Mouse (Mus musculus): ENCODE results near the gene Lrrc4c. TPM values are rescaled to one million over a fixed set of nuclear protein-coding genes. Genes with fewer than 3 reads are reported as not detected.

The Lrrc4c gene
- total RNA-seq, 1 experiment from 2014 or later = not detected

- no peak for ATAC-seq (ENCODE audit: extremely low read depth, insufficient number of reproducible peaks, low FRiP score, poor library complexity, severe bottlenecking)
These were observed 187.7 kb downstream of the Lrrc4c start for GRCm38 (mm10) chr2:96505641-96506040.

- ATAC-seq (ENCODE audit: extremely low read depth, insufficient number of reproducible peaks, low FRiP score, poor library complexity, severe bottlenecking) = no peak
These were observed 191.0 kb downstream of the Lrrc4c start for GRCm38 (mm10) chr2:96508991-96509390.

- no peak for ATAC-seq (ENCODE audit: extremely low read depth, insufficient number of reproducible peaks, low FRiP score, poor library complexity, severe bottlenecking)
These were observed 219.5 kb downstream of the Lrrc4c start for GRCm38 (mm10) chr2:96537469-96537868.

- no peak for ATAC-seq (ENCODE audit: extremely low read depth, insufficient number of reproducible peaks, low FRiP score, poor library complexity, severe bottlenecking)
These were observed 229.2 kb downstream of the Lrrc4c start for GRCm38 (mm10) chr2:96547171-96547570.

GRCm38 (mm10) chr2:96573755-96574154, 255.8 kb downstream of the Lrrc4c start:
- no peak for ATAC-seq (ENCODE audit: extremely low read depth, insufficient number of reproducible peaks, low FRiP score, poor library complexity, severe bottlenecking)

- no peak for ATAC-seq (ENCODE audit: extremely low read depth, insufficient number of reproducible peaks, low FRiP score, poor library complexity, severe bottlenecking)
These were observed 259.7 kb downstream of the Lrrc4c start for GRCm38 (mm10) chr2:96577701-96578100.

GRCm38 (mm10) chr2:96580136-96580733, 262.3 kb downstream of the Lrrc4c start:
- no peak for ATAC-seq (ENCODE audit: extremely low read depth, insufficient number of reproducible peaks, low FRiP score, poor library complexity, severe bottlenecking)

- no peak for ATAC-seq (ENCODE audit: extremely low read depth, insufficient number of reproducible peaks, low FRiP score, poor library complexity, severe bottlenecking)
These were observed 267.7 kb downstream of the Lrrc4c start for GRCm38 (mm10) chr2:96585665-96586064.

- ATAC-seq (ENCODE audit: extremely low read depth, insufficient number of reproducible peaks, low FRiP score, poor library complexity, severe bottlenecking) = no peak
These were observed 286.8 kb downstream of the Lrrc4c start for GRCm38 (mm10) chr2:96604801-96605200.

GRCm38 (mm10) chr2:96614121-96614520, 296.2 kb downstream of the Lrrc4c start:
- ATAC-seq (ENCODE audit: extremely low read depth, insufficient number of reproducible peaks, low FRiP score, poor library complexity, severe bottlenecking) = no peak

- ATAC-seq (ENCODE audit: extremely low read depth, insufficient number of reproducible peaks, low FRiP score, poor library complexity, severe bottlenecking) = no peak
These were observed 300.8 kb downstream of the Lrrc4c start for GRCm38 (mm10) chr2:96618691-96619205.

- ATAC-seq (ENCODE audit: extremely low read depth, insufficient number of reproducible peaks, low FRiP score, poor library complexity, severe bottlenecking) = no peak
These were observed 349.1 kb downstream of the Lrrc4c start for GRCm38 (mm10) chr2:96667113-96667512.

GRCm38 (mm10) chr2:96681806-96682205, 363.8 kb downstream of the Lrrc4c start:
- no peak for ATAC-seq (ENCODE audit: extremely low read depth, insufficient number of reproducible peaks, low FRiP score, poor library complexity, severe bottlenecking)

GRCm38 (mm10) chr2:96685328-96685727, 367.4 kb downstream of the Lrrc4c start:
- no peak for ATAC-seq (ENCODE audit: extremely low read depth, insufficient number of reproducible peaks, low FRiP score, poor library complexity, severe bottlenecking)

GRCm38 (mm10) chr2:96705004-96705403, 387.0 kb downstream of the Lrrc4c start:
- ATAC-seq (ENCODE audit: extremely low read depth, insufficient number of reproducible peaks, low FRiP score, poor library complexity, severe bottlenecking) = no peak

- ATAC-seq (ENCODE audit: extremely low read depth, insufficient number of reproducible peaks, low FRiP score, poor library complexity, severe bottlenecking) = no peak
These were observed 389.9 kb downstream of the Lrrc4c start for GRCm38 (mm10) chr2:96707772-96708350.

- ATAC-seq (ENCODE audit: extremely low read depth, insufficient number of reproducible peaks, low FRiP score, poor library complexity, severe bottlenecking) = no peak
These were observed 396.6 kb downstream of the Lrrc4c start for GRCm38 (mm10) chr2:96714561-96714960.

GRCm38 (mm10) chr2:96717353-96717752, 399.4 kb downstream of the Lrrc4c start:
- ATAC-seq (ENCODE audit: extremely low read depth, insufficient number of reproducible peaks, low FRiP score, poor library complexity, severe bottlenecking) = no peak

GRCm38 (mm10) chr2:96723395-96723794, 405.4 kb downstream of the Lrrc4c start:
- no peak for ATAC-seq (ENCODE audit: extremely low read depth, insufficient number of reproducible peaks, low FRiP score, poor library complexity, severe bottlenecking)

GRCm38 (mm10) chr2:96736081-96736480, 418.1 kb downstream of the Lrrc4c start:
- no peak for ATAC-seq (ENCODE audit: extremely low read depth, insufficient number of reproducible peaks, low FRiP score, poor library complexity, severe bottlenecking)

- ATAC-seq (ENCODE audit: extremely low read depth, insufficient number of reproducible peaks, low FRiP score, poor library complexity, severe bottlenecking) = no peak
These were observed 437.1 kb downstream of the Lrrc4c start for GRCm38 (mm10) chr2:96755066-96755465.
